Mouse (Mus musculus): ENCODE data around the gene Gabpb2.
"Not testable (repeated sequence)": the region's sequence is repeated elsewhere in the genome, so short reads cannot be mapped to it uniquely, and the experiment has no call there.

Gene Gabpb2

DNA sequence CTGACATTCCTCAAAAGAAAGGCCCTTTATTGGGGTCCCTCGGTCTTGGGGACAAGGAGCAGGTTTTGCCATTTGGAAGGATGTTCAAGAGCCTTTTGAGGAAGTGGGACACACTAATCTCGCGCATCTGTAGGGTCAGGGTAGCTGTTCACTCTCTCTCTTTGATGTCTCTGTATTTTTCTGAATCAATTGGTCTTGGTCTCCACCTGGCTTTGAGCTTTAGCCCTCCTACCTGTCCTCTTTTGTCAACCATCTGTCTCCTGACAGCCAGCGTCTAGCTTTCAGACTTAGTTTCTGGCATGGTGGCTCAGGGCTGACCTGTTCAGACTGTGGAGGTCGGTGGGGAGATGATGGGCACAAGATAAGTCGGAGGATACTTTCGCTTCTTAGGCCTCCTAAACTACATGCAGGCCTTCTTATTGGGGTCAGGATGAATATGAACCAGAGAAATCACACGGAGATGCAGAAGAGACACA, 58.2 kb downstream of the Gabpb2 start:
- no peak for DNase-seq

DNA sequence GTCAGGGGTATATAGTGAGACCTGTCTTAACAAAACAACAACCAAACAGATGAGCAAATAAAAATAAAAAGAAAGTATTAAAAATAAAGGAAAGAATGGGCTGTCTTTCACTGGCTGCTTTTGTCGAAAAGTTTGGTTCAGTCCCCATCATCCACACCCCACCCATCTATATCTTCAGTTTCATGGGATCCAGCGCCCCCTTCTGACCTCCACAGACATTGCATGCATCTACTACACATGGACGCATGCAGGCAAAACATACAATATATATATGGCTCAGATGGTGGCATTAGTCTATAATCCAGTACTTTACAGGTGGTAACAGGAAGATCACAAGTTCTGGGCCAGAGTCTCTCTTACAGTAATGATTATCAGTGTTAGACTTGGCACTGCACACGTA, 63.8 kb downstream of the Gabpb2 start:
- no peak for DNase-seq

DNA sequence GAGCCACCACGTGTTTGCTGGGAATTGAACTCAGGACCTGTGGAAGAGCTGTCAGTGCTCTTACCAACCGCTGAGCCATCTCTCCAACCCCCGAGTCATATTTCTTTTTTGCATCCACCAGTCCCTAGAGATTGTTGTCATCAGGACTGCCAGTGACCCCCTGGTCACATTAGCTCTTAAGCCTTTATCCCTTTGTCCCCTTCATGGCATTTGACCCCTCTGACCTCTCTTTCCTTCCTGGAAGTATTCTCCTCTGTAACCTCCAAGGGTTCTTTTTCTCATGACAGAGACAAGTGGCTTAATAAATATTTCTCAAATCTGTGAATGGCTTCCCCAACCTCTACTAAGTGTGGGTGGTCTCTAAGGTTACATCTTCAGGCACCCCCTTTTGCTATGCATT, 69.8 kb downstream of the Gabpb2 start:
- no peak for DNase-seq

DNA sequence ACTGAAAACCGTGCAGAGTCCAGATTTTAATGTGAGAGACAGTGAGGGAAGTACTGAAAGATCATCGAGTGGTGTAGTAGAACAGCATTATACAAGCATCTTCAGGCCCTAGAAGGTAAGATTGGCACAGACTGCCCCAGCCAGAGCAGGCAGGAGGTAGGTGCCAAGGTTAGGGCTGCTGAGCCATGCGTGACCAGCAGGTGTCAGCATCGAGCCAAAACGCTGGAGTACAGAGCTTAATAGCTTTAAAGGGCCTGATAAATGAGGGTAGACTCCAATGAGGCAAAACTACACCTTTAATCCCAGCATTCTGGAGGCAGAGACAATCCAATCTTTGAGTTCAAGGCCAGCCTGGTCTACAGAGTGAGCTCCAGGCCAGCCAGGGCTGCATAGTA, 75.1 kb downstream of the Gabpb2 start:
- peak; percentile 87 for DNase-seq

DNA sequence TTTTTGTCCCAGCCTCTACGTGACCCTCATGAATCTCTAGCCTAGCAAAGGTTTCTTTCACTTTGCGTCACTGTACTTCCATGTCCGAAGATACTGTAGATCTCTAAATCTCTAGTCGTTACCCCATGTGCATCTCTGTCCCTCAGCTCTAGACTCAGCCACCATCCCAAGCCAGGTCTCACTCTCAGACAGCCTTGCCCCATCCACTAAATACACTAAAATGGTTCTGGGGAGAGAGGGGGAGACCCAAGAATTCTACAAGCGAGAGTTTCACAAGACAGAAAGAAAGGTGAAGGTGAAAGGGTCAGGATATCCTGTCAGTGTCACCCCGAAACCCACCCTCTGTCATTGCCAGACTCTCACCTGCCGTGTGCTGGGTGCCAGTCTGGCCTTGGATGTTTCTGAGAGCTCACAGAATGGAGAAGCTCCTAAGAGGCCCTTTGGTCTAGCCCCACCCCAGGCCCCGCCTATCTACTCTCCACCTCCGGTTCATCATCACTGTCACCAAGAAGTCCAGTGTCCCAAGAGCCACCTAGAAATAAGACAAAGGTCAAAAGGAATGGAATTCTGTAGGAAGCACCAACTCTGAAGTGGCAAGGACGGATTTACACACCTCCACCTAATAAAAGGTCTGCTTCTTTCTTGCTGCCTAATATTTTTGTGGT, 75.6 kb downstream of the Gabpb2 start, which contains the start of gene Tnfaip8l2:
TSS of gene Tnfaip8l2 (minus strand) at position 409 of the 665 bp plus-strand sequence.
- no peak for DNase-seq

DNA sequence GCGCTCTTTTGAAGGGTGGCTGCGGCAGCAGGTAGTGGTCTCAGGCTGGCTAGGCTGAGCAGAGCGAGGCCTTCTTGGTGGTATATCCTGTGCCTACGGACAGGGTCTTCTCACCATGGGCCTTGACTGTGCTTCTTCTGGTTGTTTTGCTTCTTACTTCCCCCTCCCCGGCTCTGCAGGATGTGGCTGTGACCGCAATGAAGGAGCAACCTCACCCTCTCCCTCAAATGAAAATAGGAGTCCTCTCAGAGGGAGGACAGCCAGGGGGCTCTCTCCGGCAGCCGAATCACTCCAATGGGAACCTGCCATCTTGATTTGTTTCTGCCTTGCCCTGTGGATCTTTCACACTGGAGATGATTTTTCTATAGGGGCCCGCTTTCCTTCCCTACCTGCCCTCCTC, 76.2 kb downstream of the Gabpb2 start:
- DNase-seq: no peak

DNA sequence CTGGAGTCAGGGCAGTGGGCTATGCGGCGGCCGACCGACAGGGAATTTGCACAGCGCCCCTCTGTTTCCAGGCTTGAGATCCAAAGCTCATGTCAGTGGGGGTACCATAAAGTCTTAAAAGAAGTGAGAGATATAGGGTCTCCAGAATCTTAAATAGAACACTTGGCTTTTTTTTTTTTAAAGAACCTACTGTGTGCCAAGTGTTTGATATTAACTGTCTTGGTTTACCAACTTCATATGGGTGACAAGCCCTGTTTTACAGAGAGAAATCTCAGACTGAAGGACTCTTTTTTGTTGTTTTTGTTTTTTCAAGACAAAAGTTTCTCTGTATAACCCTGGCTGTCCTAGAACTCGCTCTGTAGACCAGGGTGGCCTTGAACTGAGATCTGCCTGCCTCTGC, 76.9 kb downstream of the Gabpb2 start:
- no peak for DNase-seq

DNA sequence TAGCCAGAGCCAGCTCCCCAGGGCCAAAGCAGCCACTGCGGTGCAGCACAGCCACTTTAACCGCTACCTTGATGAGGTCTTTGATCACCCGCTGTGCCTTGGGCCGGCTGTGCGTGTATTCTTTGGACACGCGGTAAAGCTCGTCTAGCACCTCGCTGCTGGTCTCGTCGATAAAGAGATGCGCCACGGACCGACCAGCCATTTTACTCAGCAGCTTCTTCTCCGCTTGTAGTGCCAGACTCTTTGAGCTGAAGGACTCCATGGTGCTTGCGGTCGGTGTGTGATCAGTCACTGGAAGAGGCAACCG, 77.5 kb downstream of the Gabpb2 start:
- no peak for DNase-seq

DNA sequence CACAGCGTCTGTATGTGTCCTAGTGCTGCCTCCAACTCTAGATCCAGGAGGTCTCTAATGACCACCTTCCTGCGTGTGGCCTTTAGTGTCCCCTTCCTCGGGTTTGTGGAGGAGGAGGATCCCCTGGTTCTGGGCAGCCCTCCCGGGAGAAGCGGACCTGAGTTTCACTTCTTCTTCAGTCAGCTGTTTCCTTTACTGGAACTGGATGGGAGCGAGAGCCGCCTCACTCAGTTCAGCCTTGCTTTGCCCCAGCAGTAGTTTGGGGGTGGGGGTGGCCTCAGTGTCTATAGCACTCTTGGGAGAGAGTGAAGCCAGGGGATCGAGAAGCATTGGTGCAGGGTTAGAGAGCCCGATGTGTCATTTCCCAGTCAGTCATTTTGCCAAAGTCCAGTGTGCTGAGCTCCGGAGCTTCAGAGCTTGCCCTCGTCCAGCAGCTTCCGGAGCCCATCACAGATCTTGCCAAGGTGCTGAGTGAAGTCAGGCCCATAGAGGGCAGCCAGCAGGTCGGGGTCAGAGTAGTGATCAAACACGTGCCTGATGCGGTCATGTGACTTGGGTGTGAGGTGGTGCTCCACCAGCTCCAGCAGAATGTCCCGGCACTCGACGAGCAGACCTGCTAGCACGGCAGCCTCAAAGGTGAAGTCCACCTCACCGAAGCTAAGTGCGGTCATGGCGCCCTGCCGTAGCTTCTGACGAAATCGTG, 78.0 kb downstream of the Gabpb2 start:
- peak; percentile 91 for DNase-seq

DNA sequence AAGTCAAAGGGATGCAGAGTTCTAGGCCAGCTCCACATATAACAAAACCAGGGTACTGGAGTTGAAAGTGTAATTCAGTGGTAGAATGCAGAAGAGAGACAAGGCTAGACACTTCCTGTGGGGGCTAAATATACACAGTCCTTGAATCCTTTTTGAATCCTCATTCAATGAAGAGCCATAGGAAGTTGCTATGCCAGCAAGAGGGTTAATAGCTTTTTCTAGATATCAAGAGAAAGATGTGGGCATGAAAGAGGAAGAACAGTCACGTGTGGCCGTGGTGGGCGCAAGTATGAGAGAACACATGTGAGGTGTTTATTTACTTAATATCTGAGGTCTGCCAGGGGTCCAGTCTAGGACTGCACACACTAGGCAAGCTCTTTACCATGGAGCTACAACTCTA, 81.4 kb downstream of the Gabpb2 start:
- no peak for DNase-seq

DNA sequence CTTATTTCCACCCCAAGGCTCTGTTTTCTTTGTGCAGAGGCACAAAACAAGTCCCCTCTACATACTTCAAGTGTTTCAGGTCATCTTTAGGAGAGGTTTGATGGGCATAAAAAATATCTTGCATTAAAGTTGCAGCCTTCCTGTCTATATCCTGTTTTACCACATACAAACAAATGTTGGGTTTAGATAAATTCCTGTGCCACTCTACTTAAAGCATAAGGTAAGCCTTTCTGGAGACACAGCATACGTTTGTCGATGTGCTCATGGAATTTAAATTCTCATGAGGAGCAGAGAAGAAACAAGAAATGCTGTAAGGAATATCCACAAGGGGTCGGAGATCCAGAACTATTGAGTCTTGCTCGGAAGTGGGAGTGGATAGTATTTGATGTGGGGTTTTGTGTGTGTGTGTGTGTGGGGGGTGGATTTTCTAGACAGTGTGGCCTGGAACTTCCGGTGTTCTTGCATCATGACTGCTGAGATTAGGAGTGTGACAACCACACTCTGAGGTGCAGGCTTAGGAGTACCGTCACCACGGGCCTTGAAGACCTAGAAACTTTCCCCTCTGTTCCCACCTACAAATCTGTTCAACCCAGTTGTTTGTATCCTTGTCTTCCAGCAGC, 82.2 kb downstream of the Gabpb2 start:
- no peak for DNase-seq

DNA sequence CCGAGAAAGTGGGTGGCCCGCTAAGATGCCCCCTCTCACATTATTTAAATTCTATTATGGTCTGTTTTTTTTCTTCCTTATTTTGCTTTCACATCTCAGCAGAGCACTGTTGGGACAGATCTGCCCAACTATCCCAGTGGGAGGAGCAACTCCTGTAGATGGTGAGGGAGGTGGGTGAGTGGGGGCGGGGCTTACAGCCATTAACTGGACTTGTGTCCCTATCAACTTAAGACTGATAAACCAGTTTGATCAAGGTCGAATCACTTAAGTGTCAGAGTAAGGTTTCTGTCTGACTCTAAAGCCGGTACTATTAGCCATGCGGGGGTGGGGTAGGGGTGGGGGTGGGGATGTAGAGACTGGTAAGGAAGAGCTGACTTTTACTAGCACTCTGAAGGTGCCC, 82.7 kb downstream of the Gabpb2 start:
- DNase-seq: peak; percentile 77

DNA sequence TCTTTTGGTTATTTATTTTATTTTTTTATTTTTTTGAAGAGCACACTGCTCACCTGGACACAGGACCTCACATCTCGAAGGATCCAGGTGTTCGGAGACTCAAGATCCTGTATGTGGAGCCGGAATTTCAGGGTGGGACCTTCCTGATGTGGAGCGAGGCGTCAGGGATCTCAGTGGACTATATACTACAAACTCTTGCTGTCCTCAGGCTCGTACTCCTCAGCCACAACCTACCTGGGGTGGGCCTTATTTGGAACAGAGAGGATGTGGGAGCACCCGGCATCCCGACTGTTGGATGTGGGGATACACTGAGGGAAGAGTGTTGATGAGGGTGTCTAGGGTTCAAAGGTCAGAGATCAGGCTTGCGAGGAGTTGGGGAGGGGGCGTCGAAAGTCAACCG, 83.6 kb downstream of the Gabpb2 start:
- DNase-seq: not testable (repeated sequence)

DNA sequence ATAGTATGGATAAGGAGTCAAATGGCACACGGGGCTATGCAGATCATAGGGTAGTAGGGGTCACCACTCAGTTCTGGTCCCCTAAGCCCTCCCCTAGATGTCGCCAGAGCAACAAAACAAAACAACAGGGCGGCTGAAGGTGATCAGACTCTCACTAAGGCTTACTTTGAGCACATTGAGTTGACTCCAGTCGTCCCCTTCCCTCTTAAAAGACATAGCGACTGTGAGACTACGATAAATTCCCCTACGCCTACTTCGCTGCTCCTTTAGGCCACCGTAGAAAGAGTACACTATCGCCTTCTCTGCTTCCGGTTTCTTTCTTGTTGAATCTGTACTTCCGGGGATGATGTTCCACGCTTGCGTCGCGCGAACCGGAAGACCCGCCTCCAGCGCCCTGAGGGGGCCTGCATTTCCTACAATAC, 84.0 kb downstream of the Gabpb2 start, which contains the start of the genes Scnm1 and Lysmd1:
TSS of gene Scnm1 (minus strand) at position 332 of the 422 bp plus-strand sequence.
TSS of gene Lysmd1 (plus strand) at position 409 of the 422 bp plus-strand sequence.
- peak; percentile 97 for DNase-seq

DNA sequence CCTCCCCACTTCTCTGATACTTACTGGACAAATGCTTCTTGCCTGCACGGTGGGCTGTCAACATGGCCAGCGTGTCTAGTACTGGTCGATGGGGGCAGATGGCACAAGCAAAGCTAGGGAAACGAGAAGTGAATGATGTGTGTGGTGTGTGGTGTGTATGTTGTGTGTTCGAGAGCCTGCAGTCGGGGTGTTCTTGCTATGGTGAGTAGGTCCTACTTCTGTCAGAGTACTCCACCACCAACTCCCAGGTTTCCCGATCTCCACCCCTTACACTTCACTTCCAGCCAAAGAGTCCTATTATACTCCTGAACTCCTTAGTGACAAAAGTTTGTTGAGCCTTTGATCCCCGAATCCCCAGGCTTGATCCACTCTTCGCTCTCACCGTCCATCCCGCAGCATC, 84.5 kb downstream of the Gabpb2 start:
- no peak for DNase-seq

DNA sequence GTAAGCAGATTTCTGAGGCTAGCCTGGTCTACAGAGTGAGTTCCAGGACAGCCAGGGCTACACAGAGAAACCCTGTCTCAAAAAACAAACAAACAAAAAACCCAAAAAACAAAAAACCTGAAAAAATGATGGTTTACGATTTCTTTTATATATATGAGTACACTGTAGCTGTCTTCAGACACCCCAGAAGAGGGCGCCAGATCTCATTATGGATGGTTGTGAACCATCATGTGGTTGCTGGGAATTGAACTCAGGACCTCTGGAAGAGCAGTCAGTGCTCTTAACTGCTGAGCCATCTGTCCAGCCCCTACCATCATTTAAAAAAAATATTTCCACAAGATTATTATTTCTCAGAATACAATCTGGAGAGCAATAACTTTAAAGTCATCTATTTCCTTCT, 85.3 kb downstream of the Gabpb2 start:
- not testable (repeated sequence) for DNase-seq

Data from kidney, adult 11 months (tissue).